Mouse (Mus musculus): ENCODE data around the gene Fam47e. TPM values are rescaled to one million over a fixed set of nuclear protein-coding genes. Genes with fewer than 3 reads are reported as not detected.

Gene Fam47e
- polyA plus RNA-seq, 1 experiment from 2014 or later = not detected

- Histone ChIP-seq H3K4me1 (replicated peaks; ENCODE audit: control insufficient read depth, insufficient read depth, low read length) (no peaks in the 10 kb centered on the region), H3K27ac (ENCODE audit: low read depth) (no peak overlapping the region), H3K4me3 (ENCODE audit: low read depth, low read length) (no peak overlapping the region), H3K9ac (ENCODE audit: low read length) (no peak overlapping the region), H3K36me3 (ENCODE audit: control insufficient read depth, insufficient read depth, low read length) (no peaks in the 10 kb centered on the region), H3K27me3 (replicated peaks; ENCODE audit: control insufficient read depth, insufficient read depth, low read length) (no peaks in the 10 kb centered on the region), H3K9me3 (ENCODE audit: control insufficient read depth, low read length) (no peaks in the 10 kb centered on the region), H3K4me2 (ENCODE audit: low read length) (no peak overlapping the region)
- DNase-seq (ENCODE audit: low spot score) = no peak
- ATAC-seq (replicated peaks; ENCODE audit: low FRiP score, low TSS enrichment, low read depth) = no peak
- 74% methylated on average over 14 of the region's 14 CpGs for WGBS
These were observed 24.7 kb downstream of the Fam47e start for GRCm38 (mm10) chr5:92579559-92579958.

- Histone ChIP-seq H3K9ac (ENCODE audit: low read length) (no peak overlapping the region), H3K36me3 (ENCODE audit: control insufficient read depth, insufficient read depth, low read length) (no peaks in the 10 kb centered on the region), H3K4me2 (ENCODE audit: low read length) (no peak overlapping the region), H3K4me3 (ENCODE audit: low read depth, low read length) (no peak overlapping the region), H3K9me3 (ENCODE audit: control insufficient read depth, low read length) (no peaks in the 10 kb centered on the region), H3K4me1 (replicated peaks; ENCODE audit: control insufficient read depth, insufficient read depth, low read length) (no peaks in the 10 kb centered on the region), H3K27ac (ENCODE audit: low read depth) (no peak overlapping the region), H3K27me3 (replicated peaks; ENCODE audit: control insufficient read depth, insufficient read depth, low read length) (no peaks in the 10 kb centered on the region)
- ATAC-seq (replicated peaks; ENCODE audit: low FRiP score, low TSS enrichment, low read depth) (no peak), DNase-seq (ENCODE audit: low spot score) (no peak)
- WGBS = 32% methylated on average over 10 of the region's 10 CpGs
These were observed 31.1 kb downstream of the Fam47e start for GRCm38 (mm10) chr5:92585932-92586331.

- Histone ChIP-seq H3K36me3 (ENCODE audit: control insufficient read depth, insufficient read depth, low read length) (no peaks in the 10 kb centered on the region), H3K4me3 (ENCODE audit: low read depth, low read length) (no peak overlapping the region), H3K27ac (ENCODE audit: low read depth) (no peak overlapping the region), H3K9ac (ENCODE audit: low read length) (no peak overlapping the region), H3K27me3 (replicated peaks; ENCODE audit: control insufficient read depth, insufficient read depth, low read length) (no peaks in the 10 kb centered on the region), H3K9me3 (ENCODE audit: control insufficient read depth, low read length) (no peaks in the 10 kb centered on the region), H3K4me2 (ENCODE audit: low read length) (no peak overlapping the region), H3K4me1 (replicated peaks; ENCODE audit: control insufficient read depth, insufficient read depth, low read length) (no peaks in the 10 kb centered on the region)
- ATAC-seq (replicated peaks; ENCODE audit: low FRiP score, low TSS enrichment, low read depth) (no peak), DNase-seq (ENCODE audit: low spot score) (no peak)
- 81% methylated on average over 5 of the region's 5 CpGs for WGBS
These were observed 40.2 kb downstream of the Fam47e start for GRCm38 (mm10) chr5:92595026-92595425.

GRCm38 (mm10) chr5:92596865-92597264 is 42.0 kb downstream of the Fam47e start:
- Histone ChIP-seq H3K36me3 (ENCODE audit: control insufficient read depth, insufficient read depth, low read length) (no peaks in the 10 kb centered on the region), H3K9me3 (ENCODE audit: control insufficient read depth, low read length) (no peaks in the 10 kb centered on the region), H3K27ac (ENCODE audit: low read depth) (no peak overlapping the region), H3K4me3 (ENCODE audit: low read depth, low read length) (no peak overlapping the region), H3K9ac (ENCODE audit: low read length) (no peak overlapping the region), H3K4me2 (ENCODE audit: low read length) (no peak overlapping the region), H3K27me3 (replicated peaks; ENCODE audit: control insufficient read depth, insufficient read depth, low read length) (no peaks in the 10 kb centered on the region), H3K4me1 (replicated peaks; ENCODE audit: control insufficient read depth, insufficient read depth, low read length) (no peaks in the 10 kb centered on the region)
- ATAC-seq (replicated peaks; ENCODE audit: low FRiP score, low TSS enrichment, low read depth) (no peak), DNase-seq (ENCODE audit: low spot score) (no peak)
- 87% methylated on average over 8 of the region's 8 CpGs for WGBS

- no peaks in the 10 kb centered on the region for H3K36me3 ChIP-seq (ENCODE audit: control insufficient read depth, insufficient read depth, low read length)
- no peaks in the 10 kb centered on the region for H3K9me3 ChIP-seq (ENCODE audit: control insufficient read depth, low read length)
- no peak overlapping the region for H3K4me2 ChIP-seq (ENCODE audit: low read length)
- no peak overlapping the region for H3K27ac ChIP-seq (ENCODE audit: low read depth)
- H3K9ac ChIP-seq (ENCODE audit: low read length) = no peak overlapping the region
- DNase-seq (ENCODE audit: low spot score) (no peak), ATAC-seq (replicated peaks; ENCODE audit: low FRiP score, low TSS enrichment, low read depth) (no peak)
- no peaks in the 10 kb centered on the region for H3K27me3 ChIP-seq (replicated peaks; ENCODE audit: control insufficient read depth, insufficient read depth, low read length)
- 76% methylated on average over 10 of the region's 10 CpGs for WGBS
- no peak overlapping the region for H3K4me3 ChIP-seq (ENCODE audit: low read depth, low read length)
- no peaks in the 10 kb centered on the region for H3K4me1 ChIP-seq (replicated peaks; ENCODE audit: control insufficient read depth, insufficient read depth, low read length)
These were observed 44.2 kb downstream of the Fam47e start for GRCm38 (mm10) chr5:92599030-92599429.

GRCm38 (mm10) chr5:92602691-92603690 is 48.1 kb downstream of the Fam47e start, which contains the start of gene Stbd1:
Gene Stbd1, plus strand, starts transcription at chr5:92603041.
- Histone ChIP-seq H3K9ac (ENCODE audit: low read length) (peak within 1 kb of the TSS; percentile 64), H3K4me1 (replicated peaks; ENCODE audit: control insufficient read depth, insufficient read depth, low read length) (peaks cover 5% of the 10 kb centered on the region; the same call in 1 of the 2 replicates), H3K36me3 (ENCODE audit: control insufficient read depth, insufficient read depth, low read length) (0 out of 2 replicates have a peak, but pooled peaks cover 9% of the 10 kb centered on the region), H3K27me3 (replicated peaks; ENCODE audit: control insufficient read depth, insufficient read depth, low read length) (no peaks in the 10 kb centered on the region), H3K4me3 (ENCODE audit: low read depth, low read length) (peak within 1 kb of the TSS; percentile 75), H3K9me3 (ENCODE audit: control insufficient read depth, low read length) (no peaks in the 10 kb centered on the region), H3K4me2 (ENCODE audit: low read length) (peak within 1 kb of the TSS; percentile 79), H3K27ac (ENCODE audit: low read depth) (peak within 1 kb of the TSS; percentile 57; the same call in 1 of the 2 replicates)
- ATAC-seq (replicated peaks; ENCODE audit: low FRiP score, low TSS enrichment, low read depth) (peak; percentile 96), DNase-seq (ENCODE audit: low spot score) (peak; percentile 87)
- WGBS = under 1% methylated on average over 67 of the region's 69 CpGs

- Histone ChIP-seq H3K4me1 (replicated peaks; ENCODE audit: control insufficient read depth, insufficient read depth, low read length) (peaks cover 5% of the 10 kb centered on the region; the same call in 1 of the 2 replicates), H3K4me2 (ENCODE audit: low read length) (peak overlapping the region; percentile 79), H3K9ac (ENCODE audit: low read length) (no peak overlapping the region), H3K27ac (ENCODE audit: low read depth) (peak overlapping the region; percentile 36; the same call in 1 of the 2 replicates), H3K9me3 (ENCODE audit: control insufficient read depth, low read length) (no peaks in the 10 kb centered on the region), H3K27me3 (replicated peaks; ENCODE audit: control insufficient read depth, insufficient read depth, low read length) (no peaks in the 10 kb centered on the region), H3K4me3 (ENCODE audit: low read depth, low read length) (no peak overlapping the region), H3K36me3 (ENCODE audit: control insufficient read depth, insufficient read depth, low read length) (0 out of 2 replicates have a peak, but pooled peaks cover 9% of the 10 kb centered on the region)
- ATAC-seq (replicated peaks; ENCODE audit: low FRiP score, low TSS enrichment, low read depth) (no peak), DNase-seq (ENCODE audit: low spot score) (no peak)
- WGBS = 51% methylated on average over 10 of the region's 10 CpGs
These were observed 49.8 kb downstream of the Fam47e start for GRCm38 (mm10) chr5:92604452-92605247.

- H3K4me3 ChIP-seq (ENCODE audit: low read depth, low read length) = no peak overlapping the region
- no peaks in the 10 kb centered on the region for H3K27me3 ChIP-seq (replicated peaks; ENCODE audit: control insufficient read depth, insufficient read depth, low read length)
- 0 out of 2 replicates have a peak, but pooled peaks cover 9% of the 10 kb centered on the region for H3K36me3 ChIP-seq (ENCODE audit: control insufficient read depth, insufficient read depth, low read length)
- no peak overlapping the region for H3K27ac ChIP-seq (ENCODE audit: low read depth)
- DNase-seq (ENCODE audit: low spot score) (no peak), ATAC-seq (replicated peaks; ENCODE audit: low FRiP score, low TSS enrichment, low read depth) (no peak)
- no peak overlapping the region for H3K4me2 ChIP-seq (ENCODE audit: low read length)
- peaks cover 5% of the 10 kb centered on the region; the same call in 1 of the 2 replicates for H3K4me1 ChIP-seq (replicated peaks; ENCODE audit: control insufficient read depth, insufficient read depth, low read length)
- 87% methylated on average over 5 of the region's 5 CpGs for WGBS
- no peaks in the 10 kb centered on the region for H3K9me3 ChIP-seq (ENCODE audit: control insufficient read depth, low read length)
- no peak overlapping the region for H3K9ac ChIP-seq (ENCODE audit: low read length)
These were observed 52.8 kb downstream of the Fam47e start for GRCm38 (mm10) chr5:92607492-92608229.

Measured in intestine, embryonic 14.5 days (tissue).